Mouse (Mus musculus) hindbrain, embryonic 11.5 days (tissue): ENCODE data around the gene Gmip. TPM values are rescaled to one million over a fixed set of nuclear protein-coding genes. Genes with fewer than 3 reads are reported as not detected.

Experiments
- ATAC-seq: fragments of 200-750 bp; cut with Nextera tagmentation; 2 replicates; pipeline ENCODE4 v1.8.0; 2017; ENCODE audit warnings: mild to moderate bottlenecking, moderate TSS enrichment, moderate library complexity; ENCODE audit not compliant: low FRiP score
- DNase-seq: peaks from one replicate; pipeline ENCODE4 v3.0.0-alpha.2; 2015; ENCODE audit warnings: low spot score
- H3K27ac ChIP-seq: fragments of 300-500 bp; sonication (generic); 2 replicates; pipeline ENCODE4 v1.5.1; 2014; ENCODE audit warnings: mild to moderate bottlenecking, low read depth, low read length
- H3K27me3 ChIP-seq: fragments of 300-500 bp; sonication (generic); 2 replicates; pipeline ENCODE4 v1.6.1; 2014; ENCODE audit warnings: mild to moderate bottlenecking, low read length, moderate library complexity, mixed read lengths; ENCODE audit not compliant: control insufficient read depth, insufficient read depth
- H3K36me3 ChIP-seq: fragments of 300-500 bp; sonication (generic); 2 replicates; pipeline ENCODE4 v1.6.1; 2014; ENCODE audit warnings: mild to moderate bottlenecking, low read length, moderate library complexity, mixed read lengths; ENCODE audit not compliant: control insufficient read depth, insufficient read depth
- H3K4me1 ChIP-seq: fragments of 300-500 bp; sonication (generic); replicated peaks from 2 replicates; pipeline ENCODE4 v1.6.1; 2014; ENCODE audit warnings: low read length, mixed read lengths; ENCODE audit not compliant: control insufficient read depth, insufficient read depth
- H3K4me2 ChIP-seq: fragments of 300-500 bp; sonication (generic); replicated peaks from 2 replicates; pipeline ENCODE4 v1.6.1; 2014; ENCODE audit warnings: mild to moderate bottlenecking, low read depth, low read length
- H3K4me3 ChIP-seq: fragments of 300-500 bp; sonication (generic); 2 replicates; pipeline ENCODE4 v1.5.1; 2014; ENCODE audit warnings: low read depth, low read length
- H3K9ac ChIP-seq: fragments of 300-500 bp; sonication (generic); 2 replicates; pipeline ENCODE4 v1.6.1; 2014; ENCODE audit warnings: low read depth, low read length
- H3K9me3 ChIP-seq: fragments of 300-500 bp; sonication (generic); 2 replicates; pipeline ENCODE4 v1.6.1; 2016; ENCODE audit warnings: low read length; ENCODE audit not compliant: control insufficient read depth
- WGBS: fragments of 180-500 bp; shearing (Covaris S2); extraction: QIAGEN DNeasy Blood & Tissue Kit; methylation state at CpG from one replicate; pipeline ENCODE4 v1.1.7; 2014; 5-methylcytosine and 5-hydroxymethylcytosine counted together
- polyA plus RNA-seq: library from polyadenylated mRNA; unstranded; fragments of >200 nt; fragmentation: Nextera tagmentation; extraction: Ambion mirVana; gene quantifications from 2 replicates; pipeline ENCODE4 v1.2.1, GENCODE M21; 2014

Gene Gmip
- polyA plus RNA-seq, 1 experiment from 2014 or later, result 9.4 TPM

GRCm38 (mm10) chr8:69860807-69861206, 52.3 kb downstream of the Gmip start:
- Histone ChIP-seq H3K4me2 (no peak overlapping the region), H3K36me3 (no peaks in the 10 kb centered on the region), H3K4me3 (no peak overlapping the region), H3K9me3 (no peaks in the 10 kb centered on the region), H3K27me3 (no peaks in the 10 kb centered on the region), H3K4me1 (no peaks in the 10 kb centered on the region), H3K27ac (no peak overlapping the region), H3K9ac (no peak overlapping the region)
- no peak for ATAC-seq
- WGBS, result 54% methylated on average over 4 of the region's 4 CpGs
- peak; percentile 23 for DNase-seq

GRCm38 (mm10) chr8:69861251-69861650, 52.8 kb downstream of the Gmip start:
- no peak for DNase-seq
- Histone ChIP-seq H3K4me1 (no peaks in the 10 kb centered on the region), H3K4me3 (no peak overlapping the region), H3K9ac (no peak overlapping the region), H3K27ac (no peak overlapping the region), H3K9me3 (no peaks in the 10 kb centered on the region), H3K4me2 (no peak overlapping the region), H3K27me3 (no peaks in the 10 kb centered on the region), H3K36me3 (no peaks in the 10 kb centered on the region)
- 67% methylated on average over 2 of the region's 2 CpGs for WGBS
- ATAC-seq, result no peak

GRCm38 (mm10) chr8:69863387-69864020, 55.0 kb downstream of the Gmip start:
- H3K4me2 ChIP-seq, result no peak overlapping the region
- no peak for ATAC-seq
- H3K27ac ChIP-seq, result no peak overlapping the region
- H3K4me3 ChIP-seq, result no peak overlapping the region
- 94% methylated on average over 5 of the region's 5 CpGs for WGBS
- H3K27me3 ChIP-seq, result no peaks in the 10 kb centered on the region
- H3K9ac ChIP-seq, result no peak overlapping the region
- H3K9me3 ChIP-seq, result no peaks in the 10 kb centered on the region
- DNase-seq, result no peak
- H3K4me1 ChIP-seq, result no peaks in the 10 kb centered on the region
- no peaks in the 10 kb centered on the region for H3K36me3 ChIP-seq

- Histone ChIP-seq H3K9ac (no peak overlapping the region), H3K4me1 (no peaks in the 10 kb centered on the region), H3K36me3 (no peaks in the 10 kb centered on the region), H3K9me3 (no peaks in the 10 kb centered on the region), H3K27me3 (no peaks in the 10 kb centered on the region), H3K4me2 (no peak overlapping the region), H3K4me3 (no peak overlapping the region), H3K27ac (no peak overlapping the region)
- no peak for ATAC-seq
- DNase-seq, result no peak
- 79% methylated on average over 5 of the region's 5 CpGs for WGBS
Measured at GRCm38 (mm10) chr8:69864180-69864579, 55.7 kb downstream of the Gmip start.

- ATAC-seq (no peak), DNase-seq (no peak)
- WGBS, result 70% methylated on average over 5 of the region's 5 CpGs
- Histone ChIP-seq H3K27me3 (no peaks in the 10 kb centered on the region), H3K9me3 (no peaks in the 10 kb centered on the region), H3K27ac (no peak overlapping the region), H3K9ac (no peak overlapping the region), H3K4me2 (no peak overlapping the region), H3K4me1 (no peaks in the 10 kb centered on the region), H3K36me3 (no peaks in the 10 kb centered on the region), H3K4me3 (no peak overlapping the region)
Measured at GRCm38 (mm10) chr8:69867696-69868326, 59.3 kb downstream of the Gmip start.

- DNase-seq, result no peak
- Histone ChIP-seq H3K27ac (no peak overlapping the region), H3K4me1 (no peaks in the 10 kb centered on the region), H3K9me3 (no peaks in the 10 kb centered on the region), H3K27me3 (no peaks in the 10 kb centered on the region), H3K36me3 (no peaks in the 10 kb centered on the region), H3K4me3 (no peak overlapping the region), H3K4me2 (no peak overlapping the region), H3K9ac (no peak overlapping the region)
- ATAC-seq, result no peak
- WGBS, result 85% methylated on average over 11 of the region's 11 CpGs
Measured at GRCm38 (mm10) chr8:69870003-69870765, 61.7 kb downstream of the Gmip start.

GRCm38 (mm10) chr8:69870907-69871306, 62.4 kb downstream of the Gmip start:
- no peak overlapping the region for H3K9ac ChIP-seq
- H3K36me3 ChIP-seq, result no peaks in the 10 kb centered on the region
- H3K27me3 ChIP-seq, result no peaks in the 10 kb centered on the region
- H3K4me1 ChIP-seq, result no peaks in the 10 kb centered on the region
- no peak overlapping the region for H3K4me3 ChIP-seq
- H3K9me3 ChIP-seq, result no peaks in the 10 kb centered on the region
- H3K4me2 ChIP-seq, result no peak overlapping the region
- H3K27ac ChIP-seq, result no peak overlapping the region
- no peak for DNase-seq
- 96% methylated on average over 6 of the region's 6 CpGs for WGBS
- ATAC-seq, result no peak
